Mouse (Mus musculus) cerebellum, postnatal 10 days (tissue): ENCODE data around the gene Coro1c.

Experiments
- DNase-seq, 2 experiments: peaks; one replicate each; pipeline ENCODE4 v3.0.0; 2021; ENCODE audit warnings: mixed read lengths in 2 of 2

The Coro1c gene

GRCm38 (mm10) chr5:113825558-113825957 is 83.0 kb downstream of the Coro1c start:
- no peak for DNase-seq

- DNase-seq: no peak
These were observed 84.3 kb downstream of the Coro1c start for GRCm38 (mm10) chr5:113824228-113824627.

- DNase-seq: no peak
These were observed 90.0 kb downstream of the Coro1c start for GRCm38 (mm10) chr5:113818572-113818971.

- DNase-seq: peak; percentile 88 to 90
These were observed 92.9 kb downstream of the Coro1c start for GRCm38 (mm10) chr5:113815638-113816152.

GRCm38 (mm10) chr5:113815041-113815389 is 93.5 kb downstream of the Coro1c start:
- no peak for DNase-seq

- DNase-seq: no peak
These were observed 94.2 kb downstream of the Coro1c start for GRCm38 (mm10) chr5:113814111-113815040.

- no peak for DNase-seq
These were observed 95.0 kb downstream of the Coro1c start for GRCm38 (mm10) chr5:113813608-113814007.

GRCm38 (mm10) chr5:113812638-113813037 is 95.9 kb downstream of the Coro1c start:
- DNase-seq: no peak

GRCm38 (mm10) chr5:113811824-113812420 is 96.6 kb downstream of the Coro1c start:
- DNase-seq: peak; percentile 33 to 40

GRCm38 (mm10) chr5:113810111-113810510 is 98.4 kb downstream of the Coro1c start:
- DNase-seq: no peak

GRCm38 (mm10) chr5:113808177-113808576 is 100.4 kb downstream of the Coro1c start:
- no peak for DNase-seq

- DNase-seq: no peak
These were observed 100.8 kb downstream of the Coro1c start for GRCm38 (mm10) chr5:113807712-113808111.

- DNase-seq: no peak
These were observed 102.1 kb downstream of the Coro1c start for GRCm38 (mm10) chr5:113806414-113806813.

GRCm38 (mm10) chr5:113805301-113805700 is 103.3 kb downstream of the Coro1c start:
- no peak for DNase-seq

GRCm38 (mm10) chr5:113804395-113804966 is 104.1 kb downstream of the Coro1c start:
- no peak for DNase-seq

GRCm38 (mm10) chr5:113800280-113800679 is 108.3 kb downstream of the Coro1c start, which contains the start of gene Tmem119:
TSS of gene Tmem119 (minus strand) at chr5:113800516.
- DNase-seq: peak; percentile 59 to 79

GRCm38 (mm10) chr5:113799691-113800090 is 108.9 kb downstream of the Coro1c start:
- no peak for DNase-seq

- no peak for DNase-seq
These were observed 110.0 kb downstream of the Coro1c start for GRCm38 (mm10) chr5:113798525-113798924.

GRCm38 (mm10) chr5:113797149-113797882 is 111.2 kb downstream of the Coro1c start:
- DNase-seq: no peak

GRCm38 (mm10) chr5:113796401-113797148 is 112.0 kb downstream of the Coro1c start:
- DNase-seq: peak; percentile 44 to 58
